Mouse (Mus musculus) E14TG2a.4 (cell line): ENCODE measurements around the gene Elobl.

ENCODE experiments used
- CTCF ChIP-seq: conservative IDR thresholded peaks from 2 replicates; pipeline ENCODE4 v1.5.1; 2014; ENCODE audit warnings: low read length
- NANOG ChIP-seq: IDR thresholded peaks from 2 replicates; pipeline ENCODE4 v1.6.1; 2014; ENCODE audit warnings: borderline replicate concordance, low read length, mixed read lengths
- POU5F1 ChIP-seq: IDR thresholded peaks from 2 replicates; pipeline ENCODE4 v1.6.1; 2014; ENCODE audit warnings: low read length, borderline replicate concordance

- TF ChIP-seq NANOG (no peak), CTCF (no peak), POU5F1 (no peak)
Observed at GRCm38 (mm10) chr11:89009066-89009465, 42.3 kb upstream of the Elobl start.
